Mouse (Mus musculus) liver (tissue): ENCODE data around the gene H2afb2.

ENCODE experiments used
- DNase-seq: peaks from one replicate; pipeline ENCODE4 v3.0.0-alpha.2; 2020; ENCODE audit warnings: mixed read lengths

H2afb2 gene

DNA sequence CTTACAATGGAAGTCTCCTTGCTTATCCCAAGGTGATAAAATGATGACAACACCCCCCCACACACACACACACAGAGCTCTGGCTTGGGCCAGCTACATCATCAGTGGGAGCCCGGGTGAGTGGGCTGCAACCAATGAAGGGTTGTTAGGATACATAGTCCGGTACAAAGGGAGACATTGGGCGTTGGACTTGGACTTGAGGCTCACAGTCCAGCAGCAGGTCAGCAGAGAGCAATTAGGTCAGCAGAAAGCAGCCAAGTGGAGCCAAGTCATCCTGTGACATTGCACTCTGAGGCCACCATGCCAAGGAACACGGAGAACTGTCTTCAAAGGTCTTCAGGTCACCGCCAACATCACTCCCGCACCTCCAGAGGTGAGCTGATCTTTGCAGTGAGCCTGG is at the start of gene H2afb2:
H2afb2 (plus strand) TSS at position 301 of the 400 bp plus-strand sequence.
- DNase-seq = no peak
